Mouse (Mus musculus): ENCODE data around the gene Klhl22. TPM values are rescaled to one million over a fixed set of nuclear protein-coding genes. Genes with fewer than 3 reads are reported as not detected.
A peak's percentile ranks its signal among the peaks of the same experiment; 100 is the strongest.

Gene Klhl22
- polyA plus RNA-seq, 1 experiment from 2014 or later = 68.2 TPM

GRCm38 (mm10) chr16:17802456-17802838 lies 43.0 kb downstream of the Klhl22 start:
- no peaks in the 10 kb centered on the region for H3K9me3 ChIP-seq (replicated peaks; ENCODE audit: control insufficient read depth, low read length)
- peaks cover 32% of the 10 kb centered on the region for H3K4me1 ChIP-seq (ENCODE audit: control insufficient read depth, insufficient read depth, low read length)
- H3K4me2 ChIP-seq (ENCODE audit: low read length) = peak overlapping the region; percentile 54
- H3K9ac ChIP-seq (ENCODE audit: low read length) = no peak overlapping the region
- no peaks in the 10 kb centered on the region for H3K36me3 ChIP-seq (ENCODE audit: control insufficient read depth, insufficient read depth, low read length)
- WGBS = 3% methylated on average over 18 of the region's 18 CpGs
- DNase-seq (ENCODE audit: low spot score) (no peak), ATAC-seq (no peak)
- H3K27ac ChIP-seq (ENCODE audit: low read depth, low read length) = no peak overlapping the region
- H3K4me3 ChIP-seq (ENCODE audit: low read depth, low read length) = peak overlapping the region; percentile 30
- peaks cover 90% of the 10 kb centered on the region for H3K27me3 ChIP-seq (replicated peaks; ENCODE audit: control insufficient read depth, insufficient read depth, low read length)

- Histone ChIP-seq H3K4me2 (ENCODE audit: low read length) (peak overlapping the region; percentile 54), H3K4me3 (ENCODE audit: low read depth, low read length) (peak overlapping the region; percentile 30), H3K4me1 (ENCODE audit: control insufficient read depth, insufficient read depth, low read length) (peaks cover 34% of the 10 kb centered on the region), H3K9me3 (replicated peaks; ENCODE audit: control insufficient read depth, low read length) (no peaks in the 10 kb centered on the region), H3K9ac (ENCODE audit: low read length) (peak overlapping the region; percentile 41), H3K36me3 (ENCODE audit: control insufficient read depth, insufficient read depth, low read length) (no peaks in the 10 kb centered on the region), H3K27ac (ENCODE audit: low read depth, low read length) (no peak overlapping the region), H3K27me3 (replicated peaks; ENCODE audit: control insufficient read depth, insufficient read depth, low read length) (peaks cover 84% of the 10 kb centered on the region)
- WGBS = 2% methylated on average over 82 of the region's 83 CpGs
- DNase-seq (ENCODE audit: low spot score) = peak; percentile 48
- no peak for ATAC-seq
These were observed 43.6 kb downstream of the Klhl22 start for GRCm38 (mm10) chr16:17802839-17803674.

- no peak for DNase-seq (ENCODE audit: low spot score)
- peak overlapping the region; percentile 57 for H3K4me2 ChIP-seq (ENCODE audit: low read length)
- H3K9ac ChIP-seq (ENCODE audit: low read length) = peak overlapping the region; percentile 37
- no peaks in the 10 kb centered on the region for H3K9me3 ChIP-seq (replicated peaks; ENCODE audit: control insufficient read depth, low read length)
- H3K27me3 ChIP-seq (replicated peaks; ENCODE audit: control insufficient read depth, insufficient read depth, low read length) = peaks cover 76% of the 10 kb centered on the region
- peaks cover 28% of the 10 kb centered on the region for H3K4me1 ChIP-seq (ENCODE audit: control insufficient read depth, insufficient read depth, low read length)
- no peak overlapping the region for H3K27ac ChIP-seq (ENCODE audit: low read depth, low read length)
- H3K36me3 ChIP-seq (ENCODE audit: control insufficient read depth, insufficient read depth, low read length) = no peaks in the 10 kb centered on the region
- H3K4me3 ChIP-seq (ENCODE audit: low read depth, low read length) = peak overlapping the region; percentile 30
- WGBS = 4% methylated on average over 33 of the region's 33 CpGs
- no peak for ATAC-seq
These were observed 44.4 kb downstream of the Klhl22 start for GRCm38 (mm10) chr16:17803675-17804448.

- no peak overlapping the region for H3K27ac ChIP-seq (ENCODE audit: low read depth, low read length)
- ATAC-seq (no peak), DNase-seq (ENCODE audit: low spot score) (no peak)
- H3K4me1 ChIP-seq (ENCODE audit: control insufficient read depth, insufficient read depth, low read length) = peaks cover 28% of the 10 kb centered on the region
- peak overlapping the region; percentile 57 for H3K4me2 ChIP-seq (ENCODE audit: low read length)
- no peaks in the 10 kb centered on the region for H3K9me3 ChIP-seq (replicated peaks; ENCODE audit: control insufficient read depth, low read length)
- H3K4me3 ChIP-seq (ENCODE audit: low read depth, low read length) = peak overlapping the region; percentile 30
- peak overlapping the region; percentile 37 for H3K9ac ChIP-seq (ENCODE audit: low read length)
- peaks cover 70% of the 10 kb centered on the region for H3K27me3 ChIP-seq (replicated peaks; ENCODE audit: control insufficient read depth, insufficient read depth, low read length)
- WGBS = under 1% methylated on average over 33 of the region's 33 CpGs
- no peaks in the 10 kb centered on the region for H3K36me3 ChIP-seq (ENCODE audit: control insufficient read depth, insufficient read depth, low read length)
These were observed 45.1 kb downstream of the Klhl22 start for GRCm38 (mm10) chr16:17804449-17804912.

- Histone ChIP-seq H3K4me1 (ENCODE audit: control insufficient read depth, insufficient read depth, low read length) (peaks cover 31% of the 10 kb centered on the region), H3K27ac (ENCODE audit: low read depth, low read length) (no peak overlapping the region), H3K36me3 (ENCODE audit: control insufficient read depth, insufficient read depth, low read length) (no peaks in the 10 kb centered on the region), H3K4me3 (ENCODE audit: low read depth, low read length) (peak overlapping the region; percentile 30), H3K27me3 (replicated peaks; ENCODE audit: control insufficient read depth, insufficient read depth, low read length) (peaks cover 65% of the 10 kb centered on the region), H3K4me2 (ENCODE audit: low read length) (peak overlapping the region; percentile 57), H3K9ac (ENCODE audit: low read length) (peak overlapping the region; percentile 37; the same call in 1 of the 2 replicates), H3K9me3 (replicated peaks; ENCODE audit: control insufficient read depth, low read length) (no peaks in the 10 kb centered on the region)
- DNase-seq (ENCODE audit: low spot score) (no peak), ATAC-seq (no peak)
- 6% methylated on average over 7 of the region's 7 CpGs for WGBS
These were observed 45.6 kb downstream of the Klhl22 start for GRCm38 (mm10) chr16:17804982-17805381.

GRCm38 (mm10) chr16:17806581-17807191 lies 47.3 kb downstream of the Klhl22 start:
- no peak for DNase-seq (ENCODE audit: low spot score)
- WGBS = under 1% methylated on average over 39 of the region's 50 CpGs
- no peaks in the 10 kb centered on the region for H3K9me3 ChIP-seq (replicated peaks; ENCODE audit: control insufficient read depth, low read length)

GRCm38 (mm10) chr16:17807192-17808009 lies 48.0 kb downstream of the Klhl22 start:
- H3K9ac ChIP-seq (ENCODE audit: low read length) = peak overlapping the region; percentile 82
- peak overlapping the region; percentile 98 for H3K4me2 ChIP-seq (ENCODE audit: low read length)
- H3K4me3 ChIP-seq (ENCODE audit: low read depth, low read length) = peak overlapping the region; percentile 59
- ATAC-seq (peak; percentile 94), DNase-seq (ENCODE audit: low spot score) (peak; percentile 96)
- WGBS = 2% methylated on average over 59 of the region's 73 CpGs
- H3K36me3 ChIP-seq (ENCODE audit: control insufficient read depth, insufficient read depth, low read length) = no peaks in the 10 kb centered on the region
- H3K4me1 ChIP-seq (ENCODE audit: control insufficient read depth, insufficient read depth, low read length) = peaks cover 32% of the 10 kb centered on the region
- no peaks in the 10 kb centered on the region for H3K9me3 ChIP-seq (replicated peaks; ENCODE audit: control insufficient read depth, low read length)
- H3K27me3 ChIP-seq (replicated peaks; ENCODE audit: control insufficient read depth, insufficient read depth, low read length) = peaks cover 42% of the 10 kb centered on the region
- peak overlapping the region; percentile 83 for H3K27ac ChIP-seq (ENCODE audit: low read depth, low read length)

More at GRCm38 (mm10) chr16:17806581-17807191, 47.3 kb downstream of the Klhl22 start:
- peak overlapping the region; percentile 59 for H3K4me3 ChIP-seq (ENCODE audit: low read depth, low read length)
- H3K4me2 ChIP-seq (ENCODE audit: low read length) = peak overlapping the region; percentile 98
- H3K27me3 ChIP-seq (replicated peaks; ENCODE audit: control insufficient read depth, insufficient read depth, low read length) = peaks cover 49% of the 10 kb centered on the region
- peaks cover 33% of the 10 kb centered on the region for H3K4me1 ChIP-seq (ENCODE audit: control insufficient read depth, insufficient read depth, low read length)
- peak overlapping the region; percentile 83 for H3K27ac ChIP-seq (ENCODE audit: low read depth, low read length)
- peak; percentile 52 for ATAC-seq
- H3K36me3 ChIP-seq (ENCODE audit: control insufficient read depth, insufficient read depth, low read length) = no peaks in the 10 kb centered on the region
- peak overlapping the region; percentile 82 for H3K9ac ChIP-seq (ENCODE audit: low read length)

- Histone ChIP-seq H3K36me3 (ENCODE audit: control insufficient read depth, insufficient read depth, low read length) (no peaks in the 10 kb centered on the region), H3K4me1 (ENCODE audit: control insufficient read depth, insufficient read depth, low read length) (peaks cover 20% of the 10 kb centered on the region), H3K4me3 (ENCODE audit: low read depth, low read length) (no peak overlapping the region), H3K9me3 (replicated peaks; ENCODE audit: control insufficient read depth, low read length) (no peaks in the 10 kb centered on the region), H3K9ac (ENCODE audit: low read length) (no peak overlapping the region), H3K27me3 (replicated peaks; ENCODE audit: control insufficient read depth, insufficient read depth, low read length) (peaks cover 33% of the 10 kb centered on the region), H3K4me2 (ENCODE audit: low read length) (no peak overlapping the region), H3K27ac (ENCODE audit: low read depth, low read length) (no peak overlapping the region)
- ATAC-seq (no peak), DNase-seq (ENCODE audit: low spot score) (no peak)
- 90% methylated on average over 4 of the region's 4 CpGs for WGBS
These were observed 49.7 kb downstream of the Klhl22 start for GRCm38 (mm10) chr16:17809125-17809524.
